Mouse (Mus musculus) olfactory bulb, adult 2 months (tissue): ENCODE results near the gene Csmd2. TPM values are rescaled to one million over a fixed set of nuclear protein-coding genes. Genes with fewer than 3 reads are reported as not detected.
A peak's percentile ranks its signal among the peaks of the same experiment; 100 is the strongest.

Source experiments
- H3K27ac ChIP-seq: fragments of 200-500 bp; 2 replicates; pipeline ENCODE4 v1.5.1; 2012; ENCODE audit warnings: low read depth, low read length; ENCODE audit not compliant: insufficient read depth
- H3K4me1 ChIP-seq: fragments of 200-500 bp; 2 replicates; pipeline ENCODE4 v1.6.1; 2012; ENCODE audit warnings: low read length; ENCODE audit not compliant: control insufficient read depth, insufficient read depth
- H3K4me3 ChIP-seq: fragments of 200-500 bp; 2 replicates; pipeline ENCODE4 v1.5.1; 2012; ENCODE audit warnings: mild to moderate bottlenecking, low read depth, low read length, moderate library complexity; ENCODE audit not compliant: insufficient read depth
- CTCF ChIP-seq: fragments of 200-500 bp; IDR thresholded peaks from 2 replicates; pipeline ENCODE4 v1.5.1; 2012; ENCODE audit warnings: low read depth, mild to moderate bottlenecking, low read length, moderate library complexity; ENCODE audit not compliant: insufficient read depth
- POLR2A ChIP-seq: fragments of 200-500 bp; IDR thresholded peaks from 2 replicates; pipeline ENCODE4 v1.6.1; 2012; ENCODE audit warnings: mild to moderate bottlenecking, low read depth, low read length, moderate library complexity; ENCODE audit not compliant: insufficient read depth
- WGBS: fragments of 180-500 bp; shearing (Covaris S2); methylation state at CpG from one replicate; pipeline ENCODE4 v1.1.7; 2018; 5-methylcytosine and 5-hydroxymethylcytosine counted together
- polyA plus RNA-seq: library from polyadenylated mRNA; stranded (reverse); fragments of >200 nt; gene quantifications from 2 replicates; pipeline ENCODE4 v1.2.4, GENCODE M21; 2012; ENCODE audit warnings: low replicate concordance; ENCODE audit not compliant: missing spikeins, insufficient read depth, insufficient read length

Csmd2 gene
- polyA plus RNA-seq, 1 experiment = not detected

- WGBS = 78% methylated on average over 6 of the region's 6 CpGs
- TF ChIP-seq POLR2A (no peak), CTCF (no peak)
Observed at GRCm38 (mm10) chr4:128440550-128440949, 452.9 kb downstream of the Csmd2 start.

DNA sequence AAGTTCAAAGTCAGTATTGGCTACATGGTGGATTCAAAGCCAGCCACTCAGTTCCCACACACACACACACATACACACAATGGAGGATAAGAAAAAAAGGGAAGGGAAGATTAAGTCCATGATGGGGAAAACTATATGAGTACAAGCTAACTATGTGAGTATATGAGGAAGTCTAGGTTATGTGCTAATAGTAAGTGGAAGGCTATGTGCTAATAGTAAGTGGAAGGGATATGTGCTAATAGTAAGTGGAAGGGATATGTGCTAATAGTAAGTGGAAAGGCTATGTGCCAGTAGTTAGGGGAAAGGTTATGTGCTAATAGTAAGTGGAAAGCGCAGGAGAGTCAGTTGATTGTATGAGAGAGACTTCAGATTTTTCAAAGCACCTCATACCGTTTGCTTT, 453.6 kb downstream of the Csmd2 start:
- Histone ChIP-seq H3K27ac (no peak overlapping the region), H3K4me1 (no peaks in the 10 kb centered on the region), H3K4me3 (no peak overlapping the region)
- 89% methylated on average over 2 of the region's 2 CpGs for WGBS
- TF ChIP-seq POLR2A (no peak), CTCF (no peak)

More at GRCm38 (mm10) chr4:128440550-128440949, 452.9 kb downstream of the Csmd2 start:
- no peaks in the 10 kb centered on the region for H3K4me1 ChIP-seq
- no peak overlapping the region for H3K4me3 ChIP-seq
- no peak overlapping the region for H3K27ac ChIP-seq

DNA sequence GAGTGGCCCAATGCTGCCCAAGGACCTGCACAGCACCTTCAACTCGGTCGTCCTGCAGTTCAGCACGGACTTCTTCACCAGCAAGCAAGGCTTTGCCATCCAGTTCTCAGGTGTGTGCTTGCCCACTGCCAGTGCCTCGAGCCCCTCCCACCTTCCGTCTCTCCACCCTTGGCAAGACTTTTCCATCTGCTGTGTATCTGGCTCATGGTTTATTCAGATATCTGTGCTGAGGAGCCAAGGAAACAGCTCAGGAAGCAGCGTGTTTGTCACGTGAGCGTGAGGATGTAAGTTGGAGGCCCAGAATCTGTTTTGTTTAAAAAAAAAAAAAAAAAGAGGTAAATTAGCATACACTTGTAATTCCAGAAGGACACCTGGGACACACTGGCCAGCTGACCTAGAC, 455.1 kb downstream of the Csmd2 start:
- Histone ChIP-seq H3K27ac (no peak overlapping the region), H3K4me3 (no peak overlapping the region), H3K4me1 (peaks cover 3% of the 10 kb centered on the region; the same call in 1 of the 2 replicates)
- TF ChIP-seq CTCF (no peak), POLR2A (no peak)
- WGBS = 79% methylated on average over 8 of the region's 8 CpGs

DNA sequence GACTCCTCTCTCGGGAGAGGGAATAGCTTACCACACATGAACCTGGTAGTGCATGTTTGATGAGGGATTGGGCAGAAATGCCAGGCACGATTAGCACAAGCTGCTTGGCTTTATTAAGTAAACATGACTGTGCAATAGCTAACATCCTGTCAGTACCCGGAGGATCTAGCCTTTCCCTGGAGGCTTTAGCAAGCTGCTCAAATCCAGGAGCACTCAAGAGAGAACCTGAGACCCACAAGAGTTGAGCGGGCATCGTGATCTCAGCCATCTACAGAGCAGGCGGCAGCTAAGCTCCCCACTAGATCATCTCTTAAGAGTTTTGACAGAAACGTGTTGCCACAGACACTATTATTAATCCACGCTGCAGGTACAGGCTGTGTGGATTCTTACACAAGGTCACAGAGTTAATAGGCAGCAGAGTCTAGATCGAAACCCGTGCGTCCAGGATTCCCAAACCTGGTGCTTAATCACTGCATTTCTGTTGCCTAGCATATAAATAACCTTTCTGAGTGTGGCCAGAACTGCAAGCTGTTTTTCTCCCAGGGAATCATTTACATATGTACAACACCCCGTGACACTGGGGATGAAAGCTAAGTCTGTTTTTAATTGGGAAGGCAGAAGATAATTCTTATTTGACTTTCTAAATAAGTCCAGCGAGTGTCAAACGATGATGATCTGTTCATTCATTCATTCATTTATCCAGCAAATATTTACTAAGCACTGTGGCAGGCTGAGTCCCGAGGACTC, 458.0 kb downstream of the Csmd2 start:
- Histone ChIP-seq H3K4me3 (no peak overlapping the region), H3K27ac (no peak overlapping the region), H3K4me1 (peaks cover 20% of the 10 kb centered on the region)
- TF ChIP-seq CTCF (no peak), POLR2A (no peak)
- WGBS = 59% methylated on average over 15 of the region's 15 CpGs

GRCm38 (mm10) chr4:128448831-128449431, 461.3 kb downstream of the Csmd2 start:
- H3K4me3 ChIP-seq = no peak overlapping the region
- 42% methylated on average over 12 of the region's 12 CpGs for WGBS
- H3K27ac ChIP-seq = peak overlapping the region; percentile 34; the same call in 1 of the 2 replicates
- TF ChIP-seq CTCF = no peak
- no peak for TF ChIP-seq POLR2A
- peaks cover 29% of the 10 kb centered on the region for H3K4me1 ChIP-seq

DNA sequence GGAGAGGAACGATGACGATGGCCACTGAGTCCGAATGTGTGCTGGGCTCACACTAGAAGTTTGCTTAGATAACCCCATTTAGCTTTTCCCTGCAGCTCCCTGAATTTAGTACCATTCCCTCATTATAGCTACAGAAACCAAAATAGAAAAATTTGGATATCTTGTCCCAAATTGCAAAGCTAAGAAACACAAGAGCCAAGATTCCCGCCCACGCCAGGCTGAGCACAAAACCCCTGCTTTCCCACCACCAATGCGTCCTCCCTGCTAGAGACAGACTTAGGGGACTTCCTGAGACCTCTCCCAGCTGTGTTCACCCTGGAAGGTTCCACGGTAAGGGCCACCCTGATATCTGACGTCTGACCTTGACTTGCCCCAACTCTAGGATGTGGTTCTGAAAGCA, 462.5 kb downstream of the Csmd2 start:
- 49% methylated on average over 8 of the region's 8 CpGs for WGBS
- no peak overlapping the region for H3K4me3 ChIP-seq
- TF ChIP-seq POLR2A (no peak), CTCF (no peak)
- H3K27ac ChIP-seq = peak overlapping the region; percentile 49
- H3K4me1 ChIP-seq = peaks cover 29% of the 10 kb centered on the region

GRCm38 (mm10) chr4:128450974-128451373, 463.3 kb downstream of the Csmd2 start:
- H3K4me1 ChIP-seq = peaks cover 29% of the 10 kb centered on the region
- H3K27ac ChIP-seq = no peak overlapping the region
- WGBS = 20% methylated on average over 8 of the region's 8 CpGs
- no peak overlapping the region for H3K4me3 ChIP-seq
- TF ChIP-seq POLR2A = no peak
- TF ChIP-seq CTCF = no peak

DNA sequence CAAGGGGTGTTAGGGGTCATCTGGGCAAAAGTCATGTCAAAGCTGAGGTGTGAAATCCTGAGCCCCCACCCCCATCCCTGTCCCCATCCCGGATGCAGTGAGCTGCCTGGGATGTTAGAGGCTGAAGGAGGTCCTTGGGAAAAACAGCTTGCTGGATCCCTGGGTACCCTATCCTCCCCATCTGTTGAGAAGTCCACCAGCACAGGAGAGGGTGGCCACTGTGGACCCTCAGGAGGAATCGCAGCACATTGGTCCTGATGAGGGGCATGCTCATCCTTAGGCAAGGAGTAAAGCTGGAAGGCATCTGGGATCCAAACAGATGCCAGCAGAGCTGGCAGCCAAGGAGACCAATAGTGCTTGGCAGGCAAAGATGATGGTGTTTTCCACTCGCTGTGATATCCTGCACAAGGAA, 463.7 kb downstream of the Csmd2 start:
- peaks cover 29% of the 10 kb centered on the region for H3K4me1 ChIP-seq
- H3K4me3 ChIP-seq = no peak overlapping the region
- TF ChIP-seq CTCF = no peak
- no peak for TF ChIP-seq POLR2A
- H3K27ac ChIP-seq = no peak overlapping the region
- 37% methylated on average over 3 of the region's 3 CpGs for WGBS

DNA sequence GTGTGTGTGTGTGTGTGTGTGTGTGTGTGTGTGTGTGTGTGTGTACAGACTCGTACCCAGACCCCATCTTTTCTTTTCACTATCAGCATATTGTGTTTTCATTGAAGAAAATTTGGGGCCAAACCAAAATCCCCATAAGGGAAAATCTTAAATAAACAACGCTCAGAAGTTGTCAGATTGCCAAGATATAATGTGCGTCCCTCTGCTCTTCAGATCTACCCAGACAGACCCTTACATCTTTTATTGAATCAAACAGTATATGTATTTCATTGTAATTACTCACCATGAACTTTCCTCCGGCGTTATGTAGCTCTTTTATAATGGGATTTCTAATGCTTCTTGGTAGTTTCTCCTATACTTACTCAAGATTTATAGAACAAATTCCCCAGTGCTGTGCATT, 479.1 kb downstream of the Csmd2 start:
- WGBS = 87% methylated on average over 5 of the region's 5 CpGs
- TF ChIP-seq CTCF (no peak), POLR2A (no peak)
- H3K4me3 ChIP-seq = no peak overlapping the region
- H3K4me1 ChIP-seq = 0 out of 2 replicates have a peak, but pooled peaks cover 5% of the 10 kb centered on the region
- no peak overlapping the region for H3K27ac ChIP-seq

DNA sequence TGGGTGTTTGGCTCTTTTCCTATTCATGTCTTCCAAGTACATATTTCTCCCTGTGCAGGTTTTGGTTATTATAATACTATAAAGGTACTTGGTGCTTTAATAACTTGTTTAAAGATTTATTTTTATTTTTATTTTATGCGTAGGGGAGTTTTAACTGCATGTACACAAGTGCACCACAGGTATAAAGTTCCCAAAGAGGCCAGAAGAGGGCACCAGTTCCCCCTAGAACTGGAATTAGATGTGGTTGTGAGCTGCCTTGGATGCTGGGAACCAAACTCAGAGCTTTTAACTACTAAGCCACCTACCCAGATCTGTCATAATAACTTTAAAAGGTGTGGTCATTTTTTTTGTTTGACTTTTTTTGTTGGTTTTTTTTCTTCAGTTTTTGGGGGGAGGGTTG, 480.4 kb downstream of the Csmd2 start:
- 95% methylated on average over 1 of the region's 1 CpGs for WGBS
- Histone ChIP-seq H3K4me1 (0 out of 2 replicates have a peak, but pooled peaks cover 5% of the 10 kb centered on the region), H3K4me3 (no peak overlapping the region), H3K27ac (no peak overlapping the region)
- TF ChIP-seq CTCF (no peak), POLR2A (no peak)
